Mouse (Mus musculus) urinary bladder, adult 2 months (tissue): ENCODE measurements at regions not wholly inside any gene's neighbourhood (a gene's known extent, or its start where the extent isn't known, plus 50 kb on each side); places are given as distances from the start of the nearest gene placed in this dataset.

ENCODE experiments used
- DNase-seq: peaks from one replicate; pipeline ENCODE4 v3.0.0; 2022; ENCODE audit warnings: low spot score

DNA sequence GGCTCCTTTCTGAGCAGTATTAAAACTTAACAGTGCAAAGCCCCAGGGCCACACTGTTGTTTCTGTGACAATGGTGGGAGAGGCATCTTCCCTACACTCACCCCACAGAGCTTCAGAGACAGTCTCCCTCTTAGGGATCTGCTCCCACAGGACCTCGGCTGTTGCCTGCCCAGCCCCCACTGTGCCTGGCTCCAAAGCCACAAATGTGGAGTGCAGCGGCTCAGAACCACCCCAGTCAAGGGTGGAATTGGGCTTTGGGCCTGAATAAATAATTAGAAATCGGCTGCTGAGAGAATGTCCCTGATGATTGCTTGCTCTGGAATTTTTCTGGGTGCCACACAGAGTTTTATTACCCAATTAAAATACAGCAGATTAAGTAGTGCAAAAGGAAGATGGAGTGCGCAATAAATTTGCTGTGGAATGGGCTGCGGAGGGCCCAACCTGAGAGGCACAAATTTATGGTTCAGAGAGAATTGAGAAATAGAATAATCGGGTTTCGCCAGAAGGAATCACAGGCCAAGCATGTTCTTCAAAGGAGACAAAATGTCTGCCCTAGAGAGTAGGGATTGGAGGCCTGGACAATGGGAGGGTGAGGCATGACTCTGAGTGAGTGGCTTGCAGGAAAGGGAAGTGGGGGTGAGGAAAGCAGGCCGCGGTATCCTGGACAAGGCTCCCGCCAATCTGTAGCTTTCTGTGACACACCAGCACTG is 56.4 kb downstream of the Cd24a start:
- no peak for DNase-seq

DNA sequence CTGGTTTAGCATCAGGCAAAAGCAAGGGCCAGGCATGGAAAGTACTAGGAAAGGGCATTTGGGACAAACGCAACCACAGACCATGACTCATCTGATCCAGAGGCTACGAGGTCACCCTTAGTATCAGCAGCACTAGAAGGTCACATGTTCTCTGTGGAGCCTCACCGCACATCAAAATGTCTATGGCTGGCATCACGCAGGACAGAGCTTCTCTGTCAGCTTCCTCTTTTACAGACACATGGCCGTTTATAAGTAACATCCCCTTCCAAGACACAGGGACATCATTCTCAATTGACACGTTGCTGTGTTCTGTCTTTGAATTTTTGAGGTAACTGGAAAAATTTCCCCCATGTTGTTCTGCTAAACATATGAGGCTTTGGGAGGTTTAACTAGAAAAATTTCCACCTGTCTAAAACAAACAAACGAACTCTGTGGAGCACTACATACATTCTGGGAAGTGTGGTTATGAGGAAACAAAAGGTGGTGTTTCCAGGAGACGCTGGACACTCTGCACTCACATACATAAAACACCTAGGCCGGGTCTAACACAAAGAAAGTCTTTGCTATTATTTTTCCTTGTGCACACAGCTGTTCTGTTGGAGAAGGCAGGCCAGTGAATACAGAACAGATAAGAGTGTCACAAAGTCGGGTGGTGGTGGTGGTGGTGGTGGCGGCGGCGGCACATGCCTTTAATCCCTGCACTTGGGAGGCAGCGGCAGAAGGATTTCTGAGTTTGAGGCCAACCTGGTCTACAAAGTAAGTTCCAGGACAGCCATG is 63.3 kb downstream of the Cd24a start:
- no peak for DNase-seq

DNA sequence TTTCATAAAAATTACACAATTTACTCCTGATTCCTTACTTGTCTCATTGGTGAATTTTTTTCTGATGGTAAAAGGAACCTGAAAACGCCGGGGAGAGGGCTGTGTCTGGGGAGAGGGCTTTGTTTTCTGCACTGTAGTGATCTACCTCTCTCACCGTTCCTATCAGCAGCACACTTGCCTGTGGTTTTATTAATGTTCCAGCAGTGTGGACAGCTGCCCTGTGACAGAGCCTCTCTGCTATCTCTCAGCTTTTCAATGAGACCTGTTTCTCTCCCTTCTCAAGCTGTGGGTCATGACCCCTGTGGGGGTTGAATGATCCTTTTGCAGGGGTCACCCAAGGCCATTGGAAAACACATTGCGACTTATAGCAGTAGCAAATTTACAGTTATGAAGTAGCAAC is 68.2 kb downstream of the Cd24a start:
- DNase-seq = no peak

DNA sequence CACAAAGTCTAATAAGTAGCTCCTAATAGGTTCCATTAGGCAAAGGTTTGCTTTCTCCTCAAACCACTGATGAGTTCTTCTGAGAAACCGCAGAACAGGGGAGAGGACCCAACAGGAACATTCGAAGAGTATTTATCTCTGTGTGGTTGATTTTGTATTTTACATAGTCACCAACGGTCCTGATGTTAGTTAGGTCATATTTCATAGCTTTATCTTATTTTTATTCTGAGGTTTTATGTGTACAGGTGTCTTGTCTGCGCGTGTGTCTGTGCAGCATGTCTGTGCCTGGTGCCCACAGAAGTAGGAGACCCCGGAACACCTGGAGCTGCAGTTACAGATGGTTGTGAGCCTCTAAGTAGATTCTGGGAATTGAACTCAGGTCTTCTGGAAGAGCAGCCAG is 68.9 kb downstream of the Cd24a start:
- no peak for DNase-seq

DNA sequence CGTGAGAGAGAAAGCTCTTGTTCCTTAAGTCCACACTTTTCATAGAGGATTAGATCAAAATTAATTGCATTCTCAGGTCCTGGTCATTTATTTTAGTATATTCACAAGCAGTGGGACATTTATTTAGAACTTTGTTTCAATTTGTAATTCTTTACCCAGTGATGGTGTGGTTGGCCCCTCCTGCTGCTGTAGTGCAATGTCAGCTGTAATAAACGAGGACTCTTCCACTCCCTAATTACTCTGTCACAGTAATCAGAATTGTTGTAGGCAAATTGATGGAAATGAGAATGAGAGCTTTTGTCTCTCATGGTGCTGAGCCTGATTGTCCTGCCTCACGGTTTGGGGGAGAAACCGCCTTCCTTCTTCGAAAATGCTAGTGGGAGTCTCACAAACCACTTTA is 70.1 kb downstream of the Cd24a start:
- no peak for DNase-seq

DNA sequence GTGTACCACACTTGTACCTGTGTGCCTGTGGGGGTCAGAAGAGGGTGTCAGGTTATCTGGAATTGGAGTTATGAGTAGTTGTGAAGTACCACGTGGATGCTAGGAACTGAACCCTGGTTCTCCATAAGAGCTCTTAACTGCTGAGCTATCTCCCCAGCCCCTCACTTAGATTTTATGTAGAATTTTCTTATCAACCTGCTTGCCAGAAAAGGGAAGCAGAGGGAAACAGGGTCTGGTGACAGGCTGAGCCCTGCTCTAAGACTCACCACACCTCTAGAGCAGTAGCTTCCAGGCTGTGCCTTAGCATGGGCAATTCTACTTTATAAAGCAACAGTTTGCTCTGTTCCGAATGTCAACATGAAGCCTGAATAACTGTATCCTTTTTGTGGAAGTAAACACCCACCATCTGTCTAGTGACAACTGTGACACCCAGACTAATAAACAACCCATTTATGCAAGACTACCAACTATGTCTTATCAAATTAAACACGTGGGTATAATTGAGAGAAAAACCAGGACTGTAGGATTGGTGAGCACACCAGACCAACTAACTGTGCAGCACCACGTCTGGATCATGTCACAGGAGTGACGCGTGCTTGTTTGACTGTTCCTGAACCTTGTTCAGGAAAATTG is 70.8 kb downstream of the Cd24a start:
- DNase-seq = no peak

DNA sequence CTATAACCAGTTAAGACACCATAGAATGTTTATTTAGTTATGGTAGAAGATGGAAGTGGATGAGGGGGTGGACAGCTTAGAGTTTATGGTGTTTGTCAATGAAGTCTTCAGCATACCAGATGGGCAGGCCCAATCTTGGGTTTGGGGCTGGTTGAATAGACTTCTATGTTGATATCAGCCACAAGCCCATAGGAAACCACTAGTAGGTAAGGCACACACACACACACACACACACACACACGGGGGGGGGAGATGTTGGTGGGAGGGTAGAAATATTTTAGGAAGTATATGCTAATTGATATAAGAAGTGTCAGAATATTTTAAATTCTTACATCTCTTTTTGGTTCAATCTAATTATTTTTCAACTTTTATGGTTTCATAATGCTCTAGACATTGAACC is 72.4 kb downstream of the Cd24a start:
- no peak for DNase-seq

DNA sequence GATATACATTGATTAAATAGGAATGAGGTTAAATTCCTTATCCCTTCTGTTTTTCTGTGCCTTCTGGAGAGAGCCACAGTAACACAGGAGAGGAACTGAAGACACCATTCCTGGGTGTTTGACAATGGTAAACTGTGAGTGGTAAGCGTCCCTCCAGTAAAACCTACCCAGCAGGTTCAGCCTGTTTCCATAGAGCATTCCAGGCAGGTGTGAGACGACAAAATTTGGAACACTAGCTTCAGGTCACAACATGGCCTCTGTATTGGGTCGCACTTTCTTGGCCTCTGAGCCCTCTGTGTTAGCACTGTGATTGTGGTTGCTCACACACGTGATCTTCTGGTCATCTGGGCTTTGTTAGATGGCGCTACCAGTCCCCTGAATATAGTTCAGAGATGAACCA is 73.4 kb downstream of the Cd24a start:
- DNase-seq = no peak

DNA sequence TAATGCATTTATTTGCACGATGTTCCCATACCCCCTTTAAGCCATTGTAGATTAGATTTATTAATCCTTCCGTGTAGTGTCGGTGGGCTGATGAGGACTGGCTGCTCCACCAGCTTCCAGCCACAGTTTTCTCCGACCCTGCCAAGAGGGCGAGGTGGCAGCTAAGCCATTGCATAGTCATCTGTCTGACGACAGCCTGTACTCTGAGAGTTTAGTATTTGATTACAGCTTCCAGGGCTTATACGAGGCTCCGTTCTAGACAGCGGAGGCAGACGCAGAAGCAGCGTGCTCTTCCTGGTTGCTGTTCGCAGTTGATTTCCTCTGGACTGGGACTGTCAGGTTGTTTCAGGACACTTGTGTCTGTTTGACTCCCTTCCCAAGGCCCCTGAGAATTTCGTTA is 73.8 kb downstream of the Cd24a start:
- no peak for DNase-seq

DNA sequence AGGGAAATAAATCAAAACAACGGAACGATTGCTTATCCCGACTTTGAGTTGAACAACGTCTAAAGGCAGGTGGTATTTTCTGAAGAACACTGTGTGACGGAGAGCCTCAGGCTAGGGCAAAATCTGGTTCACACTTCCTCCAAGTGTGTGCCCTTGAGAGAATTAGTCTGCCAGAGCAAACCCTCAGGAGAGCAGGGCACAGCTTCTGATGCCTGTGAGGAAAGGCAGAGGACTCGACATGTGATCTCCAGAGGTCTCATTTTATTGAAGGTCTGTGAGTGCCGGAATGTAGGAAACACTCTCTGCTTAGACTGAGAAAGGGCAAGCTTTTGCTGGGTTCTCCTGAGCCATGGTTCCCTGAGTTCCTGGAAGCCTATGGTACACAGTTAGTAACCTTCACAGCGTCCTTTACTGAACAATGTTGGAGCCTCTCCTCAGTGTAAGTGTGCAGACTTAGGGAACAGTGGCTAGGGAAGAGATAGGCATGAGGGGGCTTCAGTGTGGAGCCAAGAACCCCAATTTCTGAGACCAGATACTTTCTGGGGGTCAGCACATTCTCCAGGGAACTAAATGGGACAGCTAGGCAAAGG is 77.1 kb downstream of the Cd24a start:
- DNase-seq = no peak

DNA sequence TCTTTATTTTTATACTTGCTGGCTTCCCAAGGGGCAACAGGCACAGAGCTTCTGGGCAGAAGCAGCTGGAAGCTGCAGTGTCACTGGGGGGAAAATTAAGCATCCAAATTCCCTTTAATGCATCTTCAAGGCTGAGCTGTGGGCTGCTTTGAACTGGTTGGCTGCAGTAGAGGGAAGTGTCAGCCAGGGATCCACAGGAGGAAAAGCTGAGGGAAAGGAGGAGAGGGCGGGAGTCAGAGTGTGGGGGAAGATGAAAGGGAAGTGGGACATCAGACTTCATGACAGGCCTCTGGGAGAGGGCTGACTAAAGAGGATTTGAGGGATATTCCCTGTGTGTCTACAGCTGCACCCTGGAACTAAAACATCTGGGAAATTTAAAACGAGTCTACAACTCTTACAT is 77.6 kb downstream of the Cd24a start:
- DNase-seq = no peak

DNA sequence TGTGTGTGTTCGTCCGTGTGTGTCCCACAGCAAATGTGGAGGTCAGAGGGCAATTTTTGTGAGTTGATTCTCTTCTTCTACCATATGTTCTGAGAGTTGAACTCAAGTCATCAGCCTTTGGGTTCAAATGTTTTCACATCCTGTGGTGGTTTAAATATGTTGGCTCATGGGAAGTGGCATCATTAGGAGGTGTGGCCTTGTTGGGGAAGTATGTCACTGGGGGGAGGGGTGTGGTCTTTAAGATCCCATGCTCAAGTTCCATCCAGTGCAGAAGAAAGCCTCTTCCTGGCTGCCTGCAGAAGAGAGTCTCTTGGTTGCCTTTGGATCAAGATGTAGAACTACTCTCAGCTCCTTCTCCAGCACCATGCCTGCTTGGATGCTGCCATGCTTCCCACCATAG is 78.1 kb downstream of the Cd24a start:
- DNase-seq = no peak

DNA sequence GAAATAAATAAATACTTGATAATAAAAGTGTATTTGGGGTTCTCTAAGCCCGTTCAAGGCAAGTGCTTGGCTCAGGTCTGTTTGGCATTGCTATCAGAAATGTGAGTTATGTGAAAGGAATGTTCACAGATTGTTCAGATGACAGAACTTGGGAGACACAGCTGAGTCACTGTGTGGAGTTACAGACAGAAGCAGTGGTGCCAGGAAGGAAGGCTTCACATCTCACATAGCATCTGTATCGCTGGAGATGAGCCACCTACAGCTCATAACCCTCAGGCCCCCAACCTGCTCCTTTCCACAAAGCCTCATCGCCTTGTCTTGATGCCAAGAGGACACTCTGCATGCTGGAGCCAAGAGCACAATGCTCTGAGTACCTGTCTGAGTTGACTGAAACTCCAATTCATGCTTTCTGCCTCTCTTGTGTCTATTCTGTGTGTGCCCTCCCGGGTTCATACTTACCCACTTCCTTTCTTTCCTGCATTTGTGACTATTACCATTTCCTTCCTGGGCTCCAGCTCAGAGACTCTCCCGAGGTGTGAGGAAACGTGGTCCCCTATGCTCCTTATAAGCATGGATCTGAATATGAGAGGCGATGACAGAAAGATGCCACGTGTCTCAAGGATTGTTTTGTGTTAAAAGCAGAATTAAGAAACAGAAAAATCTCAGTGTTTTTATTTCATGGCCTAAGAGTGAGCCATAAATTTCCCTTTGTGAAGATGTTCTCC is 79.6 kb downstream of the Cd24a start:
- DNase-seq = no peak

DNA sequence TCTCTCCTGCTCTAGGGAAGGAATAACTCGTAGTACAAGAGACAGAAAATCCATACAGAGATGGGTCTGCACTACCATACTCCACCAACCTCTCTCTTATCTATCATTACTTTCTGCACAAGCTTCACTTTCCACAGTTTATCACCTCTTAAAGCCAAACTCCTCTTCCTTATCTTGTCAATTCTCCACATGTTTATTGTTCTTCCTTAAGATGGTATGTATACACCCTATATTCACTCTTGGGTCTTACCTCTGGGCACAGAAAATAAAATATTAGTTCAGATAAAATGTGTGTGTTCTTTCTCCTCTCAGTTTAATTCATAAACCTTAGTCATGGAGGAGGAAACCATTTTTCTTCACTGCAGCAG is 80.1 kb downstream of the Cd24a start:
- no peak for DNase-seq

DNA sequence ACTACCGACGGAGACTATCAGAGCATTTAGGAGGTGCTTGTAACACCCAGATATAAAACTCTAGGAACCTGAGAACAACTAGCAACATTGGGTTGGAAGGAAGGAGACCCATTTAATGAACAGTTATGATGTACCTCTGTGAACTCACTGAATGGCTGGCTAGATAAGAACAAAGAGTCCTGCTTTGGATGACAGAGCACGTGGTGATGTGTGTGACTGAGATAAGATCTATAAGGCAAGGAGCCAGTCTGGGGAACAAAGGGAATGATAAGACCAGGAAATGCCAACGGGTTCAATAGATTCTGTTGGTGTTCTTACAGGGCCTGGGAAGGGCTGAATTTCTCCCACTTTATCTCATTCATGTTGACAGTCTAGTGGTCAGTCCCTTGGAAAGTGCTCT is 86.8 kb downstream of the Cd24a start:
- no peak for DNase-seq

DNA sequence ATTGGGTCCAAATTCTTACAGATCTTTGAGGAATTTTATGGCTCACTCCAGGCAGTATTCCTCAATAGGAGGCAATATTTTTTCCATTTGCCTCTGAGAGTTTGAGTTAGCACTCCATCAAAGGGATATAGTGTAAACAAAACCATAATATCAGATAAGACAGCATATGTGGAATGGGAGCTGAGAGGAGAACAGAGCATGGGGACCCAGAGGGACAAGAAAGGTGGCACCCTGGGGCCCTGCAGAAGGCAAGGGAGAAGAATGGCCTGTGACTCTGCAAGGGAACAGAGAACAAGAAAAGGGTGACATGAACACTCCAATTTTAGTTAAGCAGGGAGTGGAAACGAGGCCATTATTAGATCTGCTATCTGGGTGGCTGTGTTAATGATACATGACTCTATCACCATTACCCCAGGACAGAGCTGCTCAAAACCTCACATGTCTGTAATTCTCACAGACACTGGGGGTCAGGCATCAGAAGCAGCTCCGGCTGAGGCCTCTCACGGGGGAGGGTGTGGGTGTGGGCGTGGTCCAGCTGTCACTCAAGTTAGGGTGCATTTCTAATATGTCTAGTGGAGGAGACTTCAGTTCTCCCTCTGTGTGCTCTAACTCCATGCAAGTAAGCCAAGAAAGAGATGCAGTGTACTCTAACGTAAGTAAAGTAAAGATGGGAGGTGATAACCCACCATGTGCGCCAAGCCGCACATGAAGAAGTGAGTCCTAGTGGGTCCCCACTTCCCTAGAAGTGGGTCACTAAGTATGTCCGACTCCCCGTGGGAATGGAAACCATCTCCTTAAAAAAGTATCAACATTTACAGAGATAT is 88.4 kb downstream of the Cd24a start:
- DNase-seq = no peak

DNA sequence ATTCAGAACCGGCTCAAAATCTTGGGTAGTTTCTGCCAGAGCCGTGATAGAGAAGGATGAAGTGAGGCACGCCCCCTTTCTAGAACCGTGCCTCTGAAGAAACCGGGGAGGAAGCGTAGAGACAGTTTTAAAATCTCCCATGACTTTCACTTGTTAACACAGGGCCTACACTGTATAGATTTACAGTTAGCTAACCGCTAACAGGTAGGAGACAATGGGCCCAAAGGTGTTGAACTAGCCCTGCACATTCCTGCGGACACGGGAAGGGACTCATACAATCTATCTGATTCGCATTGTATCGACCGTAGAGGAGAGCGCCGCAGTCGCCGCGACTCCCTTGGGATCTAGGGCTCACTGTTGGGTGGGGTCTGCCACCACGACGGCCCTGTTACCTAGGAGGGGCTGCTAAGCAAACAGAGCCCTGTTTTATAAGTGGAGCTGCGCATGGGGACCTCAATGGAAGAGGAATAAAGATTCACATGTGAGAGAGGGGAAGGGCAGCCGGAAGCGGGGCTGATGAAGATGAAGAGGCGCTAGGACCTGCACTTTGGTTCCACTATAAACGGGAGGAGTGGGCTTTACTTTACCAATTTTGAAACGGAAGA is 89.1 kb downstream of the Cd24a start:
- no peak for DNase-seq

DNA sequence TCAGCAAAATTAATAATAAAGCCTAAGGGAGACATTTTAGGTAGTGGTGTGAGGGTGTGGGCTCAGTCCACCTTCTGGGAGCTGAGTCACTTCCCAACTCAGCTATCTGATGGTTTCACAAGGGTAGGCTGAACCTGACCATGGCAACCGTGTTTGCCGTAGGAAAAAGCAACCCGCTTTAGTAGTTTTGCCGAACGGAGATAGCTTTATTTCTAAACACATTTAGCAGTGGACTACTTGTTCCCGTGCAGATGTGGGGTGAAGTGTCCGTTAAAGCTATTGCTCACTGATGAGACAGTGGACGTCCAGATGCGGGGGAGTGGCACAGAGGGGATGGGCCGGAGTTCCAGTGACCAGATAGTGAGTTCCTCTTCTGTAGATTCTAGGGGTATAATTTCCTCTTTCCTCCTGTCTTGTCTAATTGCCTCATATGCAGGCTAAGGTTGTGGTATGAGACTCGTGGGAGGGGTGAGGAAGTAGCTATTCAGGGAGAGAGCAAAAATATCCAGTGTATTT is 89.7 kb downstream of the Cd24a start:
- DNase-seq = no peak

DNA sequence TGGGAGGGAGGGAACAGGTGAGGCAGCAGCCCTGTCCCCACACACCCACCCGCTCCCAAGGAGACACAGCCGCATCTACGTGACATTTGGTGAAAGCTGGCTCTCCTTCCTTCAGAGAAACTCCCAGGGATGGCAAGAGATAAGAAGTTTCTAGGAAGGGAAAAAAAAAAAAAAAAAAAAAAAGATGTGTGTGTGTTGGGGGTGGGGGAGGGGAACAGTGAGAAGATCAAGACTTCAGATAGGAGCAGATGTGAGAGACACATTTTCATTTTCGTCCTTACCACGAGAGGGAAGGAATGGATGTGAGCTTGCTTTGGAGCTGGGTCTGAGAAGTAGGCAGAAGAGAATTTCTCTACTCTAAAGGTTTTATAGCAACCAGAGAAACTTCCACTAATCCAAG is 91.4 kb downstream of the Cd24a start:
- no peak for DNase-seq

DNA sequence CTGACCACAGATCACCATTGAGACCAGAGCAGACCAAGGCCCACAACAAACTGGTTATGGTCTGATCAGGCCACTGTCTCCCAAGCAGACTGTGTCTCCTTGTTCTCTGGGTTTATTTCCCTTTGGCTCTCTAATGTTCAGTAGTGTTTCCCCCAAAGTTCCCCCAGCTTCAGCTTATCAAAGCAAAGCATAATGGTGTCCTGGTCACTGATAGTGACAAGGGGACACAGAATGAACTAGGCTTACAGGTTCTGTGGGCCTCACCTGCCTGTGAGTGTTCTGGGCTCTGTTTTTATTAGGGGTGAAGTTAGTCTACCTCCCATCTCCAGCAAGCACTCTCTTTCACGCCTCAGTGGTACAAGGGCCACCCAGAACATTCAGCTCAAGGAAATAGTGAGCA is 92.7 kb downstream of the Cd24a start:
- no peak for DNase-seq

DNA sequence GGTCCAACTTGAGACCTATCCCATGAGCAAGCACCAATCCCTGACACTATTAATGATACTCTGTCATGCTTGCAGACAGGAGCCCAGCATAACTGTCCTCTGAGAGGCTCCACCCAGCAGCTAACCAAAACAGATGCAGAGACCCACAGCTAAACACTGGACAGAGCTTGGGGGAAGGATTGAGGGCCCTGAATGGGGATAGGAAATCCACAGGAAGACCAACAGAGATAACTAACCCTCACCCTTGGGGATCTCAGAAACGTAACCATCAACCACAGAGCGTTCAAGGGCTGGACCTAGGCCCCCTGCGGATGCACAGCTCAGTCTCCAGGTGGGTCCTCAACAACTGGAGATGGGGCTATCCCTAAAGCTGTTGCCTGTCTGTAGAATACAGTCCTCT is 93.7 kb downstream of the Cd24a start:
- no peak for DNase-seq
